Mouse (Mus musculus) hindbrain, embryonic 15.5 days (tissue): ENCODE measurements around the gene Foxn3. TPM values are rescaled to one million over a fixed set of nuclear protein-coding genes. Genes with fewer than 3 reads are reported as not detected.

Experiments used
- ATAC-seq: fragments of 200-750 bp; cut with Nextera tagmentation; 2 replicates; pipeline ENCODE4 v1.8.0; 2017; ENCODE audit warnings: low read depth, moderate number of reproducible peaks, moderate TSS enrichment; ENCODE audit not compliant: low FRiP score
- H3K27ac ChIP-seq: fragments of 300-500 bp; sonication (generic); replicated peaks from 2 replicates; pipeline ENCODE4 v1.5.1; 2015; ENCODE audit warnings: mild to moderate bottlenecking, inconsistent platforms
- H3K27me3 ChIP-seq: fragments of 300-500 bp; sonication (generic); 2 replicates; pipeline ENCODE4 v1.6.1; 2015; ENCODE audit warnings: control low read depth, inconsistent platforms
- H3K36me3 ChIP-seq: fragments of 300-500 bp; sonication (generic); 2 replicates; pipeline ENCODE4 v1.6.1; 2015; ENCODE audit warnings: control low read depth, inconsistent platforms
- H3K4me1 ChIP-seq: fragments of 300-500 bp; sonication (generic); replicated peaks from 2 replicates; pipeline ENCODE4 v1.6.1; 2015; ENCODE audit warnings: control low read depth, inconsistent platforms
- H3K4me2 ChIP-seq: fragments of 300-500 bp; sonication (generic); 2 replicates; pipeline ENCODE4 v1.6.1; 2015; ENCODE audit warnings: moderate library complexity, mild to moderate bottlenecking, inconsistent platforms
- H3K4me3 ChIP-seq: fragments of 300-500 bp; sonication (generic); 2 replicates; pipeline ENCODE4 v1.5.1; 2015; ENCODE audit warnings: mild to moderate bottlenecking, inconsistent platforms
- H3K9ac ChIP-seq: fragments of 300-500 bp; sonication (generic); 2 replicates; pipeline ENCODE4 v1.6.1; 2015; ENCODE audit warnings: inconsistent platforms
- H3K9me3 ChIP-seq: fragments of 300-500 bp; sonication (generic); 2 replicates; pipeline ENCODE4 v1.6.1; 2016; ENCODE audit warnings: control low read depth, inconsistent platforms
- WGBS: fragments of 180-500 bp; shearing (Covaris S2); methylation state at CpG from one replicate; pipeline ENCODE4 v1.1.7; 2015; 5-methylcytosine and 5-hydroxymethylcytosine counted together
- polyA plus RNA-seq: library from polyadenylated mRNA; unstranded; fragments of >200 nt; fragmentation: Nextera tagmentation; extraction: Ambion mirVana; gene quantifications from 2 replicates; pipeline ENCODE4 v1.2.1, GENCODE M21; 2015

The Foxn3 gene
- polyA plus RNA-seq, 1 experiment from 2014 or later = 78.1 TPM

DNA sequence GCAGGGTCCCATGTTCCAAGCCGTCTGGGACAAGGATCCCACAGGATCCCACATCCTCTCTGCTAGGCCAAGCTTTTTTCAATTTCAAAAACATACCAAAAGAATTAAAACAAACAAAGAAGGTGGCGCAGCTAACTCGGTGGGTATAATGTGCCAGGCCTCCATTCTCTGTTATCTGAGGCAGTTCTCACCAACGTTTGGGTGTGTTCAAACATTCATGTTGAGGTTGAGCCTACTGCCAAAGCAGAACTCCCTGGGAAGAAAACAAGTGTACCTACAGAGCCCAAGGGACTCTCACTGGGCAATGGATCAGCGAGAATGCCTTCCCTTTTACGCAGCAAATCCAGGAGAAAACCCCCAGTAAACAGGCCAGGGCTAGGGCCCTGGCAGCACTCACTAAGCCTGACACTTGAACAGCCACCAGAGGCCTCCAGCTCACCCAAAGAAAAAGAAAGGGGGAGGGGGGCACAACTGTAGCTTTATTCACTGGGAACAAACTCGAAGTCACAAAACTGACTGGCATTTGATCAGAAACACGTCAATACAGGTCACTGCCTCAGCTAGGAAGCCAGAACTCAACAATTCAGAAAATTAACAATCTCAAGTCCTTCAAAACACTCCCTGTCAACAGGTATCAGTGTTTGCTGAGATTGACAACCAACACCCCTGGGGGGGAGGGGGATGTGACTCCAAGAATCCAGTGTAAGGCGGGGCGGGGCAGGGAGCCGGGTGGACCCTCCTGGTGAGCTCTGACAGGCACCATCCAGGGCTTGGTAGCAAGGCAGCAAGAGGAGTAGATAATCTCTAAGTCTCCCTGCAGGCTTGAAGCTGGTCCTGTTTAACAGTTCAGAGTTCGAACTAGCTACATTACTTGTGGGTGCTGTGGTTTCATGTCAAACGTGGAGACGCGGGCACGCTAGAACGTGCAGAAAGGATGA, 177.2 kb downstream of the Foxn3 start:
- no peak for ATAC-seq
- 65% methylated on average over 17 of the region's 17 CpGs for WGBS

GRCm38 (mm10) chr12:99385073-99385472, 178.3 kb downstream of the Foxn3 start:
- Histone ChIP-seq H3K4me2 (no peak overlapping the region), H3K27ac (no peak overlapping the region), H3K4me3 (no peak overlapping the region), H3K9me3 (no peaks in the 10 kb centered on the region), H3K4me1 (peaks cover 19% of the 10 kb centered on the region), H3K9ac (no peak overlapping the region), H3K36me3 (peaks cover 8% of the 10 kb centered on the region; the same call in 1 of the 2 replicates), H3K27me3 (no peaks in the 10 kb centered on the region)
- WGBS = 94% methylated on average over 4 of the region's 4 CpGs
- ATAC-seq = no peak

More for the DNA sequence above, 177.2 kb downstream of the Foxn3 start:
- Histone ChIP-seq H3K9ac (no peak overlapping the region), H3K36me3 (peaks cover 8% of the 10 kb centered on the region; the same call in 1 of the 2 replicates), H3K27ac (no peak overlapping the region), H3K4me1 (peaks cover 26% of the 10 kb centered on the region), H3K27me3 (no peaks in the 10 kb centered on the region), H3K9me3 (no peaks in the 10 kb centered on the region), H3K4me2 (no peak overlapping the region), H3K4me3 (no peak overlapping the region)

GRCm38 (mm10) chr12:99381317-99381716, 182.1 kb downstream of the Foxn3 start:
- Histone ChIP-seq H3K9ac (no peak overlapping the region), H3K4me3 (no peak overlapping the region), H3K9me3 (no peaks in the 10 kb centered on the region), H3K27me3 (no peaks in the 10 kb centered on the region), H3K27ac (no peak overlapping the region), H3K4me1 (peaks cover 41% of the 10 kb centered on the region), H3K4me2 (no peak overlapping the region), H3K36me3 (0 out of 2 replicates have a peak, but pooled peaks cover 4% of the 10 kb centered on the region)
- WGBS = 90% methylated on average over 9 of the region's 9 CpGs
- no peak for ATAC-seq

DNA sequence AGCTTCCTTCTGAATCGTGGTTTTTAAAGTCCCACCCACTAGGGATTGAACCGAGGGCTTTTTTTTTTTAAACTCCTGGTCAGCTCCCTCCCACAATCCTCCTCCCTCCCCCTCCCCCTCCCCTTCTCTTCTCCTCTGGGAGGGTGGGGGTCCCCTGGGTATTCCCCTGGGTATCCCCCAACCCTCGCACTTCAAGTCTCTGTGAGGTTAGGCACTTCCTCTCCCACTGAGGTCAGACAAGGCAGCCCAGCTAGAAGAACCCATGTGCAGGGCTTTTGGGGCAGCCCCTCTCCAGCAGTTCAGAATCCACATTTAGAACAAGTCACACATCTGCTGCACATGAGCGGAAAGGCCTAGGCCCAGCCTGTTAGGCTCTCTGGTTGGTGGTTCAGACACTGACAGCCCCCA, 182.5 kb downstream of the Foxn3 start:
- H3K4me3 ChIP-seq = no peak overlapping the region
- 65% methylated on average over 4 of the region's 4 CpGs for WGBS
- no peak for ATAC-seq

DNA sequence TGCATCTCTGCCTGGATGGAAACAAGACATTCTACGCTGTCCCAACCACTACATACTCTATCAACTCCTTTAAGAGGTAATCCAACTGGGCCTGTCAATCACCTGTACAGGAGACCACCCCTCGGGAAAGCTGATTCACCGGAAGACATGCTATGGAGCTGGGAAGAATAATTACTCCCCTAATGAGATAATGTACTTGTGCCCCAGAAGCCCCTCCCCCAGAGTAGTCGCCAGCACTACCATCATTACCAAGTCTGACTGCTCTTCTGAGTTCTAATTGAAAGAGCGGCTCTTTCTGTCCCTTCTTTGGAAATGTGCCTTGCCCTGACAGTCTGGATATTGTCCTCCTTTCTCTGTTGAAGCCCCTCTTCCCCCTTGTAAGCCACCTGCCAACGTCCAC, 183.3 kb downstream of the Foxn3 start:
- H3K4me3 ChIP-seq = no peak overlapping the region
- no peak overlapping the region for H3K4me2 ChIP-seq
- H3K27me3 ChIP-seq = no peaks in the 10 kb centered on the region
- peaks cover 48% of the 10 kb centered on the region for H3K4me1 ChIP-seq
- H3K9me3 ChIP-seq = no peaks in the 10 kb centered on the region
- WGBS = 41% methylated on average over 6 of the region's 6 CpGs
- ATAC-seq = no peak
- no peak overlapping the region for H3K9ac ChIP-seq
- 0 out of 2 replicates have a peak, but pooled peaks cover 4% of the 10 kb centered on the region for H3K36me3 ChIP-seq
- H3K27ac ChIP-seq = no peak overlapping the region

More for the DNA sequence above, 182.5 kb downstream of the Foxn3 start:
- Histone ChIP-seq H3K9ac (no peak overlapping the region), H3K4me1 (peaks cover 41% of the 10 kb centered on the region), H3K4me2 (no peak overlapping the region), H3K27me3 (no peaks in the 10 kb centered on the region), H3K27ac (no peak overlapping the region), H3K36me3 (0 out of 2 replicates have a peak, but pooled peaks cover 4% of the 10 kb centered on the region), H3K9me3 (no peaks in the 10 kb centered on the region)

DNA sequence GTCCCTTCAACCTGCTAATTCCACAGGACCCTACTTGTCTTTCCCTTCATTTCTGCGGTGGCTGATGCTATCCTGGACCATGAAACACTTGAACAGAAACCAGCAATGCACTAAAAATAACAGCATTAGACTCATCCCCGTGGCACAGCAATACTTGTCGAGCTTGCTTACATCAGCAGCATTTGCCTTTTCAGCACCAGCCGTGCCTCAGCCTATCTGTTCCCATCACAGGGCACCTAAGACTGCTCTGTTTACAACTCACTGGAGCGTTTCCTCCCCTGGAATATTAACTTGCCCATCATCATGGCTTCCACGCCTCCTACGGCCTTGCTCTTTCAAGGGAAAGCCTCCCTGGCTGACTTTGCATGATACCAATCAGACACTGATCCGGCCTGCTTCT, 185.1 kb downstream of the Foxn3 start:
- peaks cover 60% of the 10 kb centered on the region for H3K4me1 ChIP-seq
- no peak for ATAC-seq
- no peak overlapping the region for H3K4me2 ChIP-seq
- no peak overlapping the region for H3K27ac ChIP-seq
- 0 out of 2 replicates have a peak, but pooled peaks cover 4% of the 10 kb centered on the region for H3K36me3 ChIP-seq
- no peak overlapping the region for H3K9ac ChIP-seq
- H3K9me3 ChIP-seq = no peaks in the 10 kb centered on the region
- WGBS = 67% methylated on average over 8 of the region's 8 CpGs
- H3K27me3 ChIP-seq = no peaks in the 10 kb centered on the region
- no peak overlapping the region for H3K4me3 ChIP-seq

GRCm38 (mm10) chr12:99377705-99378104, 185.7 kb downstream of the Foxn3 start:
- no peaks in the 10 kb centered on the region for H3K9me3 ChIP-seq
- no peak overlapping the region for H3K4me3 ChIP-seq
- H3K4me1 ChIP-seq = peaks cover 60% of the 10 kb centered on the region
- 74% methylated on average over 3 of the region's 3 CpGs for whole genome bisulfite sequencing
- H3K36me3 ChIP-seq = 0 out of 2 replicates have a peak, but pooled peaks cover 4% of the 10 kb centered on the region
- no peak overlapping the region for H3K4me2 ChIP-seq
- no peak overlapping the region for H3K9ac ChIP-seq
- H3K27ac ChIP-seq = no peak overlapping the region
- no peak for ATAC-seq
- H3K27me3 ChIP-seq = no peaks in the 10 kb centered on the region

- no peaks in the 10 kb centered on the region for H3K9me3 ChIP-seq
- no peak overlapping the region for H3K9ac ChIP-seq
- WGBS = 78% methylated on average over 10 of the region's 10 CpGs
- H3K4me3 ChIP-seq = no peak overlapping the region
- peaks cover 60% of the 10 kb centered on the region for H3K4me1 ChIP-seq
- H3K27me3 ChIP-seq = no peaks in the 10 kb centered on the region
- H3K4me2 ChIP-seq = no peak overlapping the region
- no peak overlapping the region for H3K27ac ChIP-seq
- no peak for ATAC-seq
- H3K36me3 ChIP-seq = 0 out of 2 replicates have a peak, but pooled peaks cover 3% of the 10 kb centered on the region
Observed at GRCm38 (mm10) chr12:99377069-99377468, 186.3 kb downstream of the Foxn3 start.

- Histone ChIP-seq H3K27ac (peak overlapping the region; percentile 58; the same call in 1 of the 2 replicates), H3K9ac (no peak overlapping the region), H3K9me3 (no peaks in the 10 kb centered on the region), H3K4me2 (no peak overlapping the region), H3K27me3 (no peaks in the 10 kb centered on the region), H3K4me3 (no peak overlapping the region), H3K4me1 (peaks cover 60% of the 10 kb centered on the region), H3K36me3 (no peaks in the 10 kb centered on the region)
- 50% methylated on average over 8 of the region's 8 CpGs for WGBS
- ATAC-seq = peak; percentile 62
Observed at GRCm38 (mm10) chr12:99375878-99376454, 187.4 kb downstream of the Foxn3 start.

DNA sequence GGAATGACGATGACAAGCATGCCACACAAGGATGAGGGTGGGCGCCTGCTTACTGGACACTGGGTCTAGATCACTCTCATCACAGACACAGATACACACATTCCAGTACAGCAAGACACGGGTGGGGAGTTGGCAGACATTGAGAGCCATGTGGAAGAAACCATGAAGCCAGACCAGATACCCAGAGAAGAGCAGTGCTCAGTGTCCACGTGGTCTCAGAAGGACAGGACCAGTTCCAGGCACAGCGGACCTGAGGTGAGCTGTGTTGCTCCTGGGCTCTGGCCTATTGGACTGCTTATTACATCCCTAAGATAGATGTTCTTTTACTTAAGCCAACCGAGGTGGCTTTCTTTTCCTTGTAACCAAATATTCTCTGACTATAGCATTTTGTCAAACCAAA, 188.0 kb downstream of the Foxn3 start:
- 88% methylated on average over 6 of the region's 6 CpGs for WGBS
- H3K4me1 ChIP-seq = peaks cover 66% of the 10 kb centered on the region
- peak overlapping the region; percentile 58 for H3K27ac ChIP-seq
- no peaks in the 10 kb centered on the region for H3K36me3 ChIP-seq
- H3K9me3 ChIP-seq = no peaks in the 10 kb centered on the region
- peak; percentile 12; the same call in 1 of the 2 replicates for ATAC-seq
- no peak overlapping the region for H3K4me3 ChIP-seq
- H3K4me2 ChIP-seq = no peak overlapping the region
- H3K9ac ChIP-seq = no peak overlapping the region
- no peaks in the 10 kb centered on the region for H3K27me3 ChIP-seq

DNA sequence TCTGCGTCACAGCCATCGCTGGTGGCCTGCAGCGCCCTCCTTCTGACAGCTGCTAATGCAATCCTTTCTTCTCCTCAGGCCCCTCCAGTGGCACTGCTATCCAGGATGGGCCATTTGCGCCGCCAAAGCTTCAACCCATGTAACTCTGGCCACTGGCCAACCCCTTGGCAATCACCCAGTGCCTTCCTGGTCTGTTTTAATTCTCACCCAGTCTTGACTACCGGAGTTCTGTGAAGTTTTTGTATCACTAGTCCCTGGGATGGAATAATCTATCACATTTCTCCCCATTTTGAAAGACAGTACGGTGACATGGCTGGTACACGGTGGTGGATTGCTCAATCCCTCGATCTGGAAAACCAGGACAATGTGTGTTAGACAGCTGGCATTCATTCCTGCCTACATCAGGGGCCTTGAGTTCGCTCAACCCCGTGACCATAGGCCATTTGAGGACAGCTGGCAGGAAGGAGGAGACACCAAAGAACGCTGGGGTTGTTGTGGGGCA, 189.2 kb downstream of the Foxn3 start:
- Histone ChIP-seq H3K4me1 (peaks cover 66% of the 10 kb centered on the region), H3K4me2 (no peak overlapping the region), H3K9me3 (no peaks in the 10 kb centered on the region), H3K27me3 (no peaks in the 10 kb centered on the region), H3K27ac (no peak overlapping the region), H3K36me3 (no peaks in the 10 kb centered on the region), H3K9ac (no peak overlapping the region), H3K4me3 (no peak overlapping the region)
- peak; percentile 25; the same call in 1 of the 2 replicates for ATAC-seq
- WGBS = 67% methylated on average over 12 of the region's 12 CpGs

GRCm38 (mm10) chr12:99373584-99373983, 189.8 kb downstream of the Foxn3 start:
- Histone ChIP-seq H3K4me2 (no peak overlapping the region), H3K4me1 (peaks cover 63% of the 10 kb centered on the region), H3K9me3 (no peaks in the 10 kb centered on the region), H3K4me3 (no peak overlapping the region), H3K27me3 (no peaks in the 10 kb centered on the region), H3K27ac (no peak overlapping the region), H3K9ac (no peak overlapping the region), H3K36me3 (no peaks in the 10 kb centered on the region)
- 74% methylated on average over 4 of the region's 4 CpGs for WGBS
- ATAC-seq = no peak
